Mouse (Mus musculus): ENCODE results near the gene Dock2. TPM values are rescaled to one million over a fixed set of nuclear protein-coding genes. Genes with fewer than 3 reads are reported as not detected.

Gene Dock2
- polyA plus RNA-seq, 1 experiment: 2.1 TPM

DNA sequence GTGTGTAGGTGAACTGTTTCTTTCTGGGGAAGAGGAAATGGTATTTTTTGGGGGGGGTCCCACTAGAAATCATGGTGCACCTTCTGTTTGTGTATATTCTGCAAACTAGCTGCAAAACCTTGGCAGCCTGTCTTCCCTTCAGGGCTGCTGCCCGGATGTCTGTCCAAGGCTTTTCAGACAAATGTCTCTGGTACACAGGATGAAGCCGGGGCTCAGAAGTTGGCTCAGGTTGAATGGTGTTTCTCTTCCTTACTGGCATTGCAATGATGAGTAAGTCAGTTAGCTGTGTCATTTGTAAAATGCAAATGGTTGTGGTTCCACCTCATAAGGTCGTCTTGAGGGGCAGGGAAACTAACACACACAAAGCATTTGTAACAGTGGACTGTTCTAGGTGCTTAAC lies 477.5 kb downstream of the Dock2 start:
- no peak for DNase-seq (ENCODE audit: extremely low spot score in 1 of 2, low spot score in 1 of 2)

- DNase-seq (ENCODE audit: extremely low spot score in 1 of 2, low spot score in 1 of 2): no peak
Measured at GRCm38 (mm10) chr11:34300064-34300463, 483.6 kb downstream of the Dock2 start.

DNA sequence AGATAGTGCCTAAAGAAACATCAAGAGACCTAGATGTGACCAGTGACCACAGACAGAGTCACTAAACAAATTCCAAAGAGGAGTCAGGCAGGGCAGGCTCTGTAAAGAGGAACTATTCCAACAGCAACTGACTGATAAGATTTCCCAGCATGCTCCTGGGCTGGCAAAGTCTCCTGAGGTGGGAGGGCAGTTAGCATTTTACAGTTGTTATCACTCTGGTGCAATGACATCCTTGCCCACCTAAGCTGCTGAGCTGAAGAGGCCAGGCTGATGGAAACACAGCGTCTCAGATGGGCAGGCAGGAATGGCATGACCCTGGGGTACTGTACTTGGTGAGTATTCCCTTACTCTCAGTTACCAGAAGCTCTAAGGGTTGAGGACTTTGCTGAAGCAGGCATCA lies 484.1 kb downstream of the Dock2 start:
- no peak for DNase-seq (ENCODE audit: extremely low spot score in 1 of 2, low spot score in 1 of 2)

GRCm38 (mm10) chr11:34297698-34298378 lies 485.9 kb downstream of the Dock2 start:
- DNase-seq (ENCODE audit: extremely low spot score in 1 of 2, low spot score in 1 of 2): no peak

GRCm38 (mm10) chr11:34291304-34291703 lies 492.4 kb downstream of the Dock2 start:
- no peak for DNase-seq (ENCODE audit: extremely low spot score in 1 of 2, low spot score in 1 of 2)

GRCm38 (mm10) chr11:34290708-34291107 lies 493.0 kb downstream of the Dock2 start:
- DNase-seq (ENCODE audit: extremely low spot score in 1 of 2, low spot score in 1 of 2): no peak

DNA sequence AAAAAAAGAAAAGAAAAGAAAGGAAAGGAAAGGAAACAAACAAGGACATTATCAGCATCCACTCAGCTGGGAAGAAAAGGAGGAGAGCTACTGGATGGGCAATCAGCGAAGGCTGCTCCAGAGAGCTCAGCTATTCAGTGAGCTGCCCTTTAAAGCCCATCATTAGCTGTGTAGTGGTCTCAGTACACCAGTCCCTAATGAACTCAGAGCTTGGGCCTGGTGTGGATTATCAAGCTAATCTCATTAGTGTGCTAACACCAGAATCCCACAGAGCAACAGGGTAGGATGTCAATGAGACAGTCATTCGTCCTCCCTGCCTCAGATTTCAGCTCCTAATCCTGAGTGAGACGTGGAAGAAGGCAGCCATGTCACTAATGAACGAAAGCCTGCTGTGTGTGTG lies 493.4 kb downstream of the Dock2 start:
- no peak for DNase-seq (ENCODE audit: extremely low spot score in 1 of 2, low spot score in 1 of 2)

DNA sequence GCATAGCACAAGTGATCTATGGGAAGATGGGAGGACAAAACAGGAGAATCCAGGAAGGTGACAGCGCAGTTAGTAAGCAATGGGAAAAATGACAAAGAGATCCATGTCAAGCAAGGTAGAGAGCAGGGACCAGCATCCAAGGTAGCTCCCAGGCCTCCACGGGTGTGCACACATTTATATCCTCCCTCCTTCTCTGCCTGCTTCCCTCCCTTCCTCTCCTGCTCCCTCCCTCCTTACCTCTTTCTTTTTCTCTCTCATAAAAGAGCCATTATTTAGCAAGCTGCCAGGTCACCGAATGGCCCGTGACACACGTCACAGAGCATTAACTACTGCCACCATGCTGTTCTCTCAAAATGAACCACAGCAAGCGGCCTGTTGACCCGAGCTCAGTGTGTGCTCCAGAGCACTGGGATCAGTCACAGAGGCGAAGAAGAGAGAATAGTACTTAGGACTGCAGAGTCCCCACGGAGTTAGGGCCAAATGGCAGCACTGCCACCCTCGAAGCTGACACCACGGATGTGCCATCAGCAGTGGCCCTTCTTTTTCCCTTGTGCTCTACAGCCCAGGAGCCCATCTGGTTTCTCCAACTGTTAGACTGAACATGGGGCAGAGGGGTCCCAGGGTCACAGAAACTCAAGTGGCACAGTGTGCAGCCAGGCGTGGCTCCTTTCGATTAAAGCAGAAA lies 499.4 kb downstream of the Dock2 start:
- DNase-seq (ENCODE audit: extremely low spot score in 1 of 2, low spot score in 1 of 2): no peak

- no peak for DNase-seq (ENCODE audit: extremely low spot score in 1 of 2, low spot score in 1 of 2)
Measured at GRCm38 (mm10) chr11:34277047-34277445, 506.6 kb downstream of the Dock2 start.

- peak in 1 of 2 experiments; percentile 20 for DNase-seq (ENCODE audit: extremely low spot score in 1 of 2, low spot score in 1 of 2)
Measured at GRCm38 (mm10) chr11:34276363-34277046, 507.2 kb downstream of the Dock2 start.

DNA sequence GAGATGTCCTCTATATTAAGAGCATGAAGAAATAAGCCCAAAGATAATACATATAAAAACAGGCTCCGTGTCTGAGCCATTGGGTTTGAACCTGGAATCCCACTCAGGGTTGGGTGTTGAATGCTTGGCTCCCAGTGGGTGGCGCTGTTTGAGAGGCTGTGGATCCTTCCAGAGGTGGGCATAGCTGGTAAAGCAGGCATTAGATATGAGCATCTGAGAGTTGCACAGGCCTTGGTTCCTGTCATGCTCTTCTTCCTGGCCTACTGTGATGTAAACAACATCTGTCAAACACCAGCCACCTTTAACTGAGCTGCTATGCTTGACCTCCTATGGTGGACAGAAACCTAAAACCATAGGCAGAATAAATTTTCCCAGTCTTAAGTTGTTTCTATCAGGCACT lies 507.8 kb downstream of the Dock2 start:
- DNase-seq (ENCODE audit: extremely low spot score in 1 of 2, low spot score in 1 of 2): peak in 1 of 2 experiments; percentile 20

GRCm38 (mm10) chr11:34272016-34272415 lies 511.7 kb downstream of the Dock2 start:
- DNase-seq (ENCODE audit: extremely low spot score in 1 of 2, low spot score in 1 of 2): peak in 1 of 2 experiments; percentile 22

DNA sequence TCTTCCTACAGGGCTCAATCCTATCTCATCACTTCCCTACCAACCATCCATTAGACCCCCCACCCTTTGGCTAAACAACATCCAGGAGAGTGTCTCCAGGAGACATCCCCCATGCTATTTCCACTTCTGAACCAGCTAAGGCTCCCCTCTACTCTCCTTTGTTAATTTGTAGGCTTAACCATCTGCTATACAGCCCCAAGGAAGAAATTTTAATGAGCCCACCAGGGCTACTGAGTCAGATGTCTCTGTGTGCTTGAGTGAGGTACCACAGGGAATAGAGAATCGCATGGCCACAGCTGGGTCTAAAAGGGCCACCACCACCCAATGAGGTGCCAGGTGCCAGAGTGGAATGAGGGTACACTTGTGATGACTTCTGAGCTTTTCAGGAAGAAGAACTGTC lies 519.6 kb downstream of the Dock2 start:
- no peak for DNase-seq (ENCODE audit: extremely low spot score in 1 of 2, low spot score in 1 of 2)

DNA sequence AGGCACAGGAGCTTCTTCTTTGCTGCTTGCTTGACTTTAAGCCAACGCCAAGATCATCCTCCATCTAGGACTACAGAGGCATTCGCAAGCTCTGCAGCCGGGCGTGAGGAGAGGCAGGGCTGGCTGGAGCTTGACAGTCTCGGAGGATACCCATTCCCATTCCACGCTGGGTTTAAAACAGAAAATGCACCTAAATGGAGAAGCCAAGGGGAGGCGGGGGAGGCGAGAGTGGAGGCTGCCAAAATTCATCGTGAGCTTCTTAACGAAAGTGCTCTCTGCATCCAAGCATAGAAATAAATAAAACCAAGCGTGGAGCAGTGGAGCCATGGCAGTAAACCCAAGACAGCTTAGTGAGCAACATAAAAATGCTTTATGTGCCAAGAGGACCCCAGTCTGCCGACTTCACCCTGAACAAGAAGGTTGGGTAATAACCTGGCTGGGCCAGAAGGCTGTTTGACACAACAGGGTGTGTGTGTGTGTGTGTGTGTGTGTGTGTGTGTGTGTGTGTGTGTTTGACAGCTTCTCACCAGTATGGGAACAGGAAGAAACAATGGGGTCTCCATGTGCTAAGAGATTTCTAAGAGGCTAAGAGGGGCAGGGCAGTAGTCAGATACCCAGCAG lies 524.7 kb downstream of the Dock2 start:
- peak; percentile 57 to 70 for DNase-seq (ENCODE audit: extremely low spot score in 1 of 2, low spot score in 1 of 2)

DNA sequence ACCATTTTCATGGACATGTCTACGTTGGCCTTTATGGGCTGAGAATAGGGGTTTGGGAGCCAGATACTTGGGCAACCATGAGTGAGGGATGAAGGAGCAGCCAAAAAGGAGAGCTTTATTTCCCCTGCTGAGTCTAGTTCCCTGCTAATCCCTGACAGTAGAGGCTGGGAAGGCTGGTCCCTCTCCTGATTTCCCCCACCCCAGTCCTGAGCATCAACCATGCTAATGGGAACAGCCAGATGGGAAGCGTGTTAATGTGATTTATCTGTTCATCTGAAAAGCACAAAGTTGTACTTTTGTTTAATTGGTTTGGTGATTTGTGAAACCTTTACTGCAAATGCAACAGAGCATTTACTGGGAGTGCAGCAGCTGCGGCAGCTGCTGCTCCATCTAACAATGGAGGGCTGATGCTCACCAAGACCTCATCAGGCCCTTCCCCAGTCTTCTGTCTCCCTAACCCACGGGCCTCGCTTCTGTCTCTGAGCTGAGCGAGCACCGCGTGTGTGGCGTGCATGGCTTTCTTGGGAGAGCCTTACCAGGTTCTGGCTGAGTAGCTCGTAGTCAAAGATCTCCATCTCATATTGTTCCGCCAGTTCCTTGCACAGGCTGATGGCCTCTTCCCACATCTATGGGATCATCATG lies 526.0 kb downstream of the Dock2 start:
- DNase-seq (ENCODE audit: extremely low spot score in 1 of 2, low spot score in 1 of 2): no peak

GRCm38 (mm10) chr11:34242979-34243378 lies 540.7 kb downstream of the Dock2 start:
- no peak for DNase-seq (ENCODE audit: extremely low spot score in 1 of 2, low spot score in 1 of 2)

GRCm38 (mm10) chr11:34240252-34240651 lies 543.4 kb downstream of the Dock2 start:
- DNase-seq (ENCODE audit: extremely low spot score in 1 of 2, low spot score in 1 of 2): no peak

GRCm38 (mm10) chr11:34239691-34240090 lies 544.0 kb downstream of the Dock2 start:
- no peak for DNase-seq (ENCODE audit: extremely low spot score in 1 of 2, low spot score in 1 of 2)

GRCm38 (mm10) chr11:34236885-34237284 lies 546.8 kb downstream of the Dock2 start:
- DNase-seq (ENCODE audit: extremely low spot score in 1 of 2, low spot score in 1 of 2): peak in 1 of 2 experiments; percentile 19

DNA sequence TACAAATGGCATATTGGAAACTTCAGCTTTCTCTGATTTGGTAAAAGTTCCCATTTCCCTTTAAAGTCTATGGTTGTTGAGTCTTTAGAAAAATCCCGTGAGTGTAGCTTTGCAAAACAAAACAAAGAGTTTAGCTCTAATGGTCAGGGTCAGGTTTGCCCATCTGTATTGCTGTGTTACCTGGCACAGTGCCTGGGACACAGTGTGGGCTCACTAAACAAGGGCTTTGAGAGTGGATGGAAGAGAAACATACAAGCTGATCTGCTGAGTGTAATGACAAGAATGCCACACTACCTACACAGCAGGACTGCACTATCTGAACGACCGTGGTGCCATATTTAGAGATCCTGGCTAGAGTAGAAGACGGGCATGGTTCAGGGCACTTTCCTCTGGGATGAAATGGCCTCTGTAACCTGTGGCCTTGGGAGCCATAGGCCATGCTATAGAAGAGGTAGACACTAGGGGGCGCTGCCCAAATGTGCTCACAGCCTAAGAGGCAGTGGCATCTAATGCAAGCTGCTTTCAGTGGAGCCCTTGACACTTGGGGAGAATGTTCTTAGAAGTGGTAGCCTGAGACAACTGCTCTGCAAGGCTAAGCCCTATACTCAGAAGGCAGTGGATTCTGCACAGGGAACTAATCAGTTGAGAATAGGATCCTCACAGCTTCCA lies 547.5 kb downstream of the Dock2 start:
- peak in 1 of 2 experiments; percentile 66 for DNase-seq (ENCODE audit: extremely low spot score in 1 of 2, low spot score in 1 of 2)

Data from frontal cortex, adult 2 months (tissue).